In the genomic region with DNA sequence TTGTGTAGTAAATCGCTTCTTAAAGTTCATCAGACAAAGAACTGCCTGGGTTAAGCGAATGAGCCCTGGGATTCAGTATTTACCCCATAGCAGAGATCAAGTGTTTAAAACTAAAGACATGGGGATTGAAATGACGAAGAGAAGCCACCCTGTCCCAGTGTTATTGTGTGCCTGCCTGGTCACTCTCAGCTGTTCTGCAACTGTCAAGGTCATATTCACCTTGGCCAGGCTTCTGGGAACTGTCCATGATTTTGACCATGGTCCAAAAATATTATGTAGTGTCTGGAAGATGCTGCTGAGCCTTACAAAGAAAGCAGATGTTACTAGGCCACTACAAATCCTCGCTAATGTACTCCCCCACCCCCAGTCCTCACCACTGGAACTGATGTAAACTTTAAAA, we compare ENCODE assay signal across 20 mouse cellular contexts. TPM values are rescaled to one million over a fixed set of nuclear protein-coding genes. Genes with fewer than 3 reads are reported as not detected.
DNase-seq lines count a peak whose midpoint lies in the region; TF ChIP-seq lines count a peak whose summit lies in the region.
"Had no signal": no experiment of that assay in that cellular context is flagged by ENCODE, and none has a peak within 500 bp of the region (broad histone marks: within the 10 kb centered on the region; RNA-seq: fewer than 3 reads in every experiment).

No protein-coding gene starts in this region.

- DNase-seq in adrenal gland, adult 8-10 months, result peak; percentile 29
- DNase-seq in adrenal gland, postnatal 25 days, result no peak
- DNase-seq in testis, postnatal 10 days (ENCODE audit: low spot score), result peak; percentile 31
- DNase-seq in testis, postnatal 14 days (ENCODE audit: low spot score), result no peak
- peak; percentile 37 to 46 for DNase-seq in adrenal gland, postnatal 36 days
- no peak for DNase-seq in layer of hippocampus, adult 2 months (ENCODE audit: low spot score in 2 of 2)
- DNase-seq in spleen, postnatal 4 days (ENCODE audit: low spot score in 2 of 2), result no peak
- DNase-seq: cerebellum, adult 11-12 months; cerebellum, adult 9-10 months; cerebellum, postnatal 14 days; gastrocnemius, postnatal 10 days; gastrocnemius, postnatal 36 days; heart, adult 2 months; heart, postnatal 10 days; kidney, adult 2 months had no signal

- H3K27ac ChIP-seq in layer of hippocampus, adult 2 months, result no peak overlapping the region
- H3K27ac ChIP-seq: forebrain, embryonic 10.5 days; forebrain, embryonic 13.5 days; heart, adult 2 months; heart, embryonic 15.5 days; hindbrain, embryonic 12.5 days; hindbrain, embryonic 15.5 days had no signal

- H3K4me3 ChIP-seq in layer of hippocampus, adult 2 months, result no peak overlapping the region
- H3K4me3 ChIP-seq: forebrain, embryonic 10.5 days; forebrain, embryonic 13.5 days; heart, adult 2 months; heart, embryonic 15.5 days; hindbrain, embryonic 12.5 days; hindbrain, embryonic 15.5 days had no signal

- TF ChIP-seq CTCF in layer of hippocampus, adult 2 months (conservative IDR thresholded peaks at IDR 0.05), result no peak

RNA-seq across cellular contexts. Expression of gene 1110038F14Rik, which starts 31.5 kb away (rescaled TPM):
- 10 to 100 TPM; 40.3 to 48.6 (median 47.0) TPM for total RNA-seq in adrenal gland, adult 8-10 months (2022)
- 44.6 and 45.8 TPM in 2 replicates for total RNA-seq in adrenal gland, postnatal 25 days (2021)
- 10 to 100 TPM; 39.8 to 41.9 TPM for total RNA-seq in adrenal gland, postnatal 36 days (2021)
- 10 to 100 TPM; 30.1 to 33.6 TPM for total RNA-seq in layer of hippocampus, adult 2 months (2021)

RNA-seq across cellular contexts. Expression of gene Zfp647, which starts 54.6 kb away (rescaled TPM):
- total RNA-seq in adrenal gland, adult 8-10 months (2022), result 1 to 10 TPM; 2.6 to 6.5 (median 5.5) TPM
- total RNA-seq in adrenal gland, postnatal 25 days (2021), result 6.6 and 8.0 TPM in 2 replicates
- total RNA-seq in adrenal gland, postnatal 36 days (2021), result 1 to 10 TPM; 2.7 to 4.4 TPM
- total RNA-seq in layer of hippocampus, adult 2 months (2021), result 1 to 10 TPM; 5.4 to 6.3 TPM

Comparison
In these comparisons a context has a peak if more than half of its experiments do, and no peak if none do; other contexts are left out.
1. DNase-seq: peak in adrenal gland, adult 8-10 months (single experiment), testis, postnatal 10 days (single experiment) and adrenal gland, postnatal 36 days (2 of 2); none in adrenal gland, postnatal 25 days (single experiment), testis, postnatal 14 days (single experiment), layer of hippocampus, adult 2 months (0 of 2) and spleen, postnatal 4 days (0 of 2).